Mouse (Mus musculus) cerebellum, postnatal 10 days (tissue): ENCODE results near the gene Cnot2.

Experiments
- DNase-seq, 2 experiments: peaks; one replicate each; pipeline ENCODE4 v3.0.0; 2021; ENCODE audit warnings: mixed read lengths in 2 of 2

The Cnot2 gene

DNA sequence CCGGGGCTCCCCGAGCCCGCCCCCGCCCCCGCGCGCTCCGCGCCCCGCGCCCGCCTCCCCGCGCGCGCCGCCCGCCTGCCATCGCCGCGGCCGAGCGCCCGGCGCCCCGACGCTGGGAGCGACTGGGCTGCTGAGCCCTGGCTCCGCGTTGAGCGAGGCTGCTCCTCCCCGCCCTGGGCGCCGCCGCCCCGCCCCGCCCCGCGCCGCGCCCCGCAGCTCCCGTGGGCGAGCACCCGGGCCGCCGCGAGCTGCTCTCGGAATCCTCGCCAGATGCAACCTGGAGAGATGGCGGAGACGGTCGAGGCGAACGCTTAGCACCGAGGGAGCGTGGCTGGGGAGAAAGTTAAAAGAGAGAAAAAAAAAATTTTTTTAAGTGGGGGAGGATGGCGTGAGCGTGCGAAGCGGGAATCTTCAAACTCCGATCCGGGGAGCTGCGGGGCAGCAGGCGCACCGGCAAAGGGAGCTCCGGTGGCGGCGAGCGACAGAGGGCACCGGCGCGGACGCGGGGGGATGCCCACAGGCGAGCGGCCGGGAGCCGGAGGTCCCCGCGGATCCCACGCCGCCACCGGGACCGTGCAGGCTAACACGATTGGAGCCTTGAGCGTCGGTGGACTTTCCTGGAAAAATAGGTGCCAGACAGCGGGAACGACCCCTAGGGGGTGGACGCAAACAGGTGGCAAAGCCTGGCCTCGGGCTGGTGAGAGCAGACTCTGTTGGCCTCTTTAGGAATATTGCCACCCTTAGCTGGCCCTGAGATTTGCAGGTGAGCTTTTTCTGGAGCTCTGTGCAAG, 107.4 kb downstream of the Cnot2 start, which contains the start of gene Kcnmb4:
Gene Kcnmb4 (minus strand): TSS at position 120 of the 791 bp plus-strand sequence.
- peak; percentile 78 for DNase-seq

DNA sequence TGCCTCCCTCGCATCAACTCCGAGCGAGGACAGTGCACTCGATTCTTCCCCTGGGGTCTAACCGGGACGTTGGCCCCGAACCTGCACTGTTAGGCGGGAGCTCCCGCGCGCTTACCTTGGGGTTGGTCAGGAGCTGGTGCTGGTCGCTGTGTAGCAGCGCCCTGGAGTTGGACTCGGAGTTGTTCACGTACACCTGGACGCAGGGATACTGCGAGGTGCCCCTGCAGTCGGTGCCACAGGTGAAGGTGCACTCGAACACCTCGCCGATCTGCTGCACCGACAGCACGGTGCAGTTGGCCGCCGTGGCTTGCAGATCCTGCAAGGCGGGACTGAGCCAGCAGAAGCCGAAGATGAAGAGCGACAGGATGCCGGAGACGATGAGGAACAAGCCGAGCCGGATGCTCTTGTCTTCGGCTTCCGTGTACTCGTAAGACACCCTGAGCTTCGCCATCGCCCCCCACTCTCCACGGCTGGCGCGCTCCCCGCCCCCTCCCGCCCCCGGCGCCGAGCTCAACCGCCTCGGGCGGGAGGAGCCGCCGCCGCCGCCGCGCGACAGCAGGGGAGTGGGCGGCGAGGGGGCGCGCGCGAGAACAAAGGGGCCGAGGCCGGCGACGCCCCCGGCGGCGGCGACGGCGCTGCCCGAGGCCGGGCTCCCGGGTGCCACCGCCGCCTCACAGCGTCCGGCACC, 108.1 kb downstream of the Cnot2 start:
- DNase-seq = peak; percentile 79 to 83

DNA sequence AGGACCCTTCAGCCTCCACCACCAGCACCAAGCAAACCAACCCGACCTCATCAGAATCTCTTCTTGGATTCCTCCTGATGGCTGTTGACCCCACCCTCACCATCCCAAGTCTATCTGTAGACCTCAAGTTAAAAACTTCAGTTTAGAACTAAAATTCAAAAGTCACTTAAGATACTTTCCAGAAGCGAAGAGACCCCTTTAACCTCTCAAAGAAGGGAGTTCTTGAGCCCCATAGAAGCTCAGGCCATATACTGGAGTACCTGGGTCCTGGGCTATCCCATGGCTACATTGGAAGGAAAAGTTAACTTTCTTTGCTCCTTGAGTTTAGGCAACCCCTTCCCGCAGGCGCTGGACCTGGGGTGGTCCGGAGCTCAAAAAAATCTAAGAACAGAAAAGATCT, 108.7 kb downstream of the Cnot2 start:
- DNase-seq = peak in 1 of 2 experiments; percentile 30

DNA sequence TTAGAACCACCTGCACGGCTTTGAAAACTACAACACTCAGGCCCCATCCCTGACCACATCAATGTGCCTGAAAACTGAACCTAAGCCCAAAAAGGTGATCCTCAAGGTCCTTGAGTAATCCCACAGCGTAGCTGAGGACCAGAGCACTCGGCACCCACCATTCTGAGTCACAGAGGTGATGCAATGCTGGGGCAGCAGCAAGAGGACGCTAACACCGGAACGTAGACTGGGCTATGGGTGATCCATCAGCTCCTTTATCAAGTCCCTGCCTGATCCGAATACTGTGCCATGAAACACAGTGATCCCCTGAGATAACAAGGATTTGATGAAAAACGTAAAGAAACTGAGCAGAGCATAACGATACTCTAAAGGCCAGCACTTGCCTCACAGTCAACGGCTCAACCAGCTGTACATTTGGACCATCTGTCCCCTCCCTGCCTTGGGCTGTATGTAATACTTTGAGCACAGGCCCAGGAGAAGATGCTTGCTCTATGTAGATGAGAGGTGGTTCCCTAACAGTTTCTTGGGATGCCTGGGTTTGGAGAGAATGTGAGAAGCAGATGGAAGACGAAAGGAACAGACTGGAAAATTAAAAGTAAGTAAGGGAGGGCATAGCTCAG, 110.9 kb downstream of the Cnot2 start:
- peak in 1 of 2 experiments; percentile 38 for DNase-seq

DNA sequence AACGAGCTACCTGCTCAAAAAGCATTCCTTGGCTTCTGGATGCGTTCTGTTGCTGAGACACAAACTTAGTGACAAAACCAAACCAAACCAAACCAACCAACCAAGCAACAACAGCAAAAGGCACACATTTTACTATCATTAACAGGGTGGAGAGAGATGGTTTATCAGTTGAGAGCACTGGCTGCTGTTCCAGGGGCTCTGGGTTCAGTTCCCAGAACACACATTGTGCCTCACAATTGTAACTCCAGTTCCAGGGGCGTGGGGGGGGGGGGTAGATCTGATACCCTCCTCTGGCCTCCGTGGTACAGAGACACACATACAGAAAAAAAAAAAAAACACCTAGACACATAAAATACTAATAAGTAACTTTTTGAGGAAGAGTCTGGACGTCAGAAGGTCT, 113.2 kb downstream of the Cnot2 start:
- no peak for DNase-seq

DNA sequence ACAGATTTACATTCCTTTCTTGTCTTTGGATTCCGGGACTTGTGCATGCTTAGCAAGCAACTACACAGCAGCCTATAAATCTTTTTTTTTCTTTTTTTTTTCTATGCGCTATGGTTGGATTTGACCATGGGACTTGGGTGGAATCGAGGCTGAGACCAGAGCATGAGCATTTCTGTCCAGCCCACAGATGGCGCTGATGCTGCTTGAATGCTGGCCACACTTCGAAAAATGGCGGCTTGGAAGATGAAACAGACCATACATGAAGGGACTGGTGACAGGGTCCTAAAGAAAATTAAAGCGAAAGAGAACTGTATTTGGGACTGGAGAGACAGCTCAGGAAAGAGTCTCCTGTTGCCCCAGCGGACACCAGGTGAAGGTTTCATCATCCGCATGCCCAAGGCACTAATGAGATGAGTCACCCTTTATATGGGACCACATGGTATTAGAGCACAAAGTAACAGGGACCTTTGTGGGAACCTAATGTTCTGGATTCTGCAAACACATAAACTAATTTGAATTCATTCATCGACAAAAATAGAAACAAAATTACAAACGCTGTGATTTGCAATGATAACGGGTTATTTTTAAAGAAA, 117.5 kb downstream of the Cnot2 start:
- DNase-seq = no peak

DNA sequence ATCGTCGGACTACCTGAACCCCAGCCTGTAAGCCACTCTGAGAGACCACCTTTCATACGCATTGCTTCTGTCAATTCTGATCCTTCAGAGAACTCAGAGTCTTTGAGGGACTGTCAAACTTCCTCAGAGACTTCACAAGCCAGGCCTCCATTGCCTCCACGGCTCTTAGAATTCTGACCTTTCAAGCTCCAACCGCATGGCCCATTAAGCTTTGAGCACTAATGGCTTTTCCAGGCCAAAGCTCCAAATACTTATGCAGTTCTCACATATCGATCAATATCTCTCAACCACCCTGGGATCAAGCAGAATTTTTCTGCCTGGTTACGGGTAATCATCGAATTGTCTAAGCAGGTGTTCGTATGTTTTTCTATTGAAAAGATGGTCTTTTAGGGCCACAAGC, 119.9 kb downstream of the Cnot2 start:
- DNase-seq = no peak

DNA sequence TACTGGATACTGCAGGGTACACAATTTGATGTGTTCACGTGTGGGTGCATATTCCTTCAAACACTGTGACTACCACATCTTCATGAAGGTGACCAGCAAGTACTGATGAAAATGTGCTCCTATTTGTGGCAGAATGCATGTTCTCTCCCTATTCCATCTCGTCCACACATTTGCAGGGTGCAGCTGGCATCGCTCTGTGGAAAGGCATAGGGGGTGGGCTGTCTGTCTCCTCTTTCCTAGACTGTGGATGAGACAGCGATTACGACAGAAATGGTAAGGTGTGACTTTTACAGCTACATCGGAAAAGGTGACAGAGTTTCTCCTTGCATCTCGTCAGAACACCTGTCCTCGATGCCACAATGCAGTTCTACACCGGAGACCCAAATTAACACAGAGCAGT, 122.5 kb downstream of the Cnot2 start:
- DNase-seq = no peak

DNA sequence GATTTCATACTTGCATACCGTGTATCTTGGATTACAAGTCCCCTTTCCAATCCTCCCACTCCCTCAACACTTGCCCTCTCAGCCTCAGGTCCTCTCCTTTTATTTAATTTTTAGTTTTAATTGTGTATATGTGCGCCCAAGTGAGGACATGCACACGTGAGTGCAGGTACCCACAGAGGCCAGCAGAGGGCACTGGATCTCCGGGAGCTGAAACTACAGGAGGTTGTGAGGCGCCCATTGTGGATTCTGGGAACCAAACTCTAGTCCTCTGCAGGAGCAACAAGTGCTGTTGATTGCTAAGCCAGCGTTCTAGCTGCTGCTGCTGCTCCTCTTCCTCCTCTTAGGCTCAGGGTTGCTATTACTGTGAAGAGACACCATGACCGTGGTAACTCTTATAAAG, 128.5 kb downstream of the Cnot2 start:
- DNase-seq = no peak

DNA sequence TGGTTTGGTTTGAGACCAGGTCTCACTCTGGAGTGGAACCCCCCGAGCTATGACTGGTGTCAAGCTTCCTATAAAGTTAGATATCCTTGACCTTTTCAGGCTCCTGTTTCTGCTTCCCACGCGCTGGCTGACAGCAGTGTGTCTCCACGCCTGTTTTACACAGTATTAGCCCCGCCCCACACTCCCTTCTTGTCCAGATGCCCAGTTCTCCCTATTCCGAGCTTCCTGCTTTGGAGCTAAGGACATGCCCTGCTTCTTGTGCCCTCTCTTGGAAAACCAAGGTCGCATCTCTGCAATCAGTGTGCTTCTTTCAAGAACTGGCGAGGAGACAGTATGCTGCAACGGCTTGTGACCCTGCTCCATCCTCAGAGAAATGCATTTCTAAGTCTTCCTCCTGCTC, 130.7 kb downstream of the Cnot2 start:
- DNase-seq = peak; percentile 39 to 50

DNA sequence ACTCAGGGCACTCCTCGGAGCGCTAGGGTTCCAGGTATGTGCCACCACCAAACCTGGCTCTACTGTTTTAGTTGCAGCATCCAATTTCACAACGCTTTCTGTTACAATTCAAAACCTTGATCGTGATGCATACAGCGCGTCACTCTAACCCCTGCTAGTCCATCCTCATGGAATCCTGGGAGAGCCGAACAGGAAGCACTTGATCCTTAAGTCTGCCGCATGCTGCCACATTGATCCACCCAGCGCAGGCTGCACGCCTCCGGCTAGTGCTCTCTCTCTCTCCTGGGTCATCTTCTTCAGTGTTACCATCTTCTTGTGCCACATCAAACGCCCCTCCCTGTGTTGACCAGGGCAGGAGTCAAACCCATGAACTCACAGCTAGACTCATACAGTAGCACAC, 133.1 kb downstream of the Cnot2 start:
- no peak for DNase-seq

DNA sequence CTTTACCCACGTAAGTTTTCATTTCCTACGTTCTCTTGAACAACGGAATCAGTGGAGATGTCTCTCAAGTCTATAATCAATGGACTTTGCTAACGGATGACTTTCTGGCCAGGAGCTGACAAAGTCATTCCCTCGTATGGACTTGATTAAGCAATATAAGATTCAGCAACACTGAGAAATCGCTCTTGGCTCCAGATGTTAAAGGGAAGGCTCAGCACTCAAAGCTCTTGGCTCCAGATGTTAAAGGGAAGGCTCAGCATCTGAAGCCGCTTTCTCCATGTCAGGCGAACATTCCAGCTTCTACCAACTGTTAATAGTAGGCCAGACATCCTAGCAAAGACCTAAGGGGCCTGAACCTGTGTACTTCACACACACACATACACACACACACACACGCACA, 134.1 kb downstream of the Cnot2 start:
- DNase-seq = no peak

DNA sequence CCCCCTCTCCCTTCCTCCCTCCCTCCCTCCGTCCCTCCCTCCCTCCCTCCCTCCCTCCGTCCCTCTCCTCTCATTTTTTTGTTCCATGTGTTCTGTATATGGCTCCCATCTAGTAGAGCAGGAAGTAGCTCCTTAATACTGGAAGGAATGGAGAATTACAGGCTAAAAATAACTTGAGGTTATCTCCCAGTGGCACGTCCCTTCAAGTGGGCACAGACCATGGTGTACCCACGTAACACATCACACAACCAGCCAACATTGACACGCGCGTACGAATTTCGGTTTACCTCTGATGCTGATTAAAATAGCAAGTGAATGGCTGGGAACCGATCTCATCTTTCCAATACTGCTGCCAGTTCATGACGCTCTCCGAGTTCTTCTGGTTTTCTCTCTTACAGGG, 135.3 kb downstream of the Cnot2 start:
- DNase-seq = no peak

DNA sequence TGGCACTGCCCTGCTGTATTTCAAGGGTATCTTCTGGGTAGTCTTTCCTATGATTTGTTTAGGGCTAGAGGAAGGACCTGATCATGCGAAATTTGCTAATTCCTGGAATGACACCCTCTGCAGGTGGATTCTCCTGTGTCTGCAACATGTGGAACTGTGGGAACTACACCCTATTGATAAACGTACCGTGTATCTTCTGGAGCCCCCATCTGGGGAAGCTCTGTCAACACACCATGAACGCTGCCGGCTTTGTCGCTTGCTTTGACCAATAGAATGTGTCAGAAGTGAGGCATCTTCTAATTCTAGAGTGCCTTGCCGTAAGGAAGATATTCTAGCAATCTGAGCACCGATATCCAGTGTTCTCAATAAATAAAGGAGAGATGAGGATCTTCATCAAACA, 136.5 kb downstream of the Cnot2 start:
- no peak for DNase-seq

DNA sequence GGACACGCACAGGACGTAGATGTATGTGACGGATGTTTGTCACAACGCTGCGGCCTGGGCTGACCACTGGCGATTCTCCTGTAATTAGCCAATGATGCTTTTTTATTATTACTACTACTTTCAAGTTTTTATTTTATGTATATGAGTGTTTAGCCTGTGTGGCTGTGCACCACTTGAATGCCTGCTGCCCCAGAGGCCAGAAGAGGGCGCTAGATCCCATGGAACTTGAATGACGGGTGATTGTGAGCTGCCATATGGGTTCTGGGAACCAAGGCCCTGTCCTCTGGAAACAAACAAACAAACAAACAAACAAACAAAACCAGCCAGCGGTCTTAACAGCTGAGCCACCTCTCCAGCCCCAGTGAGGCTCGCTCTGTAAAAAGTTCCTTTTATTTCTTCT, 136.9 kb downstream of the Cnot2 start:
- DNase-seq = no peak

DNA sequence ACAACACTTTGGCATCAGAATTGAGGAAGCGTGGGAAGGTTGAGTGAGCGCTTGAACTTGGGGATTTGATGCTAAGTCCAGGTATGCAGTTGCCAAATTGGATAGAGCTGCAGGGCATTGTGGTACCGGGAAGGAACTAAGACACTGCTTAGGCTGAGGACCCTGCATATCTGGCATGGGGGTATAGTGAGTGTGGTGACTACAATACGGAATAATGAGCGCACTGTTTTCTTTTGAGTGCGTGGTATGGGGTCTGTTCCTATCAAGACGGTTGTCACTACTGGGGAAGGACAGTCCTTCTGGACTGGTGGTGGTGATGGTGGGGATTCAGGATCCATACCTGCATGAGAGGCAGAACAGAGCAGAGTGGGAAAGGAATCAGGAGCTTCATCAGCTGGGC, 140.4 kb downstream of the Cnot2 start:
- DNase-seq = no peak

DNA sequence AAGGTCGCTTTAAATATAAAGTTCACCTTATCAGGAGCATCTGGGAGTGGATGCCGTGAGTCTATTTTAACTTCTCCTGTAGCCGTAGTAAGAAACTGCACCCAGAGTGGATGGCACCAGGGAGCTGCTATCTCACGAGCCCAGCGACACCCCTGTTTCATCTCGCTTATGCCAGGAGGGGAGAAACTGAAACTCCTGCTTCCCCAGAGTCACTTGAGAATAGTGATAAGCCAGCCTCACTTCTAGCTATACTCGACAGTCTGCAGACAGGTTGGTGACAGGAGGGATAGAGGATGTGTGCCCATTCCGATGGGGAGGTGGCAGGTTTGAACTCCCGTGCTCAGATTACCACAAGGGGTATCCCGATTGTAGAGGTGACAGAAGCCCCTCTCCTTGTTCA, 141.2 kb downstream of the Cnot2 start:
- DNase-seq = no peak

DNA sequence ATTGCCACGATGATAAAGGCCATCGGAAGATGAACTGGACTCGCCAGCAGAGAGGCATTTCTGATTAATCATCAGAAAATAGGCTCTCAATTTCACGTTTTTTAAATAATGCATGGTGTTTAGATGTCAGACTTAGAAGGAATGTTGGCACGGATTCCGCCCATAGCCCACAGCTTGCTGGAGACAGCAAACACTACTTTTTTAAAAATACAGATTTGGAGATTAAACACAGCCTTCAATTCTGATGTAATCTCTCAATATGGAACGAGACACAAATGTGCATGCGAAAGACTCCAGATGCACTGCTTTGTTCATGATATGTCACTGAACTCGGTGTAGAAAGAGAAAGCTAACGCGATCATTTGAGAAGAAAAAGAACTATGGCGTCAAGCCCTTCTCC, 145.9 kb downstream of the Cnot2 start:
- DNase-seq = no peak
